Mouse (Mus musculus): ENCODE results near the gene Tex47.

- TF ChIP-seq CTCF (IDR thresholded peaks at IDR 0.05; ENCODE audit: control insufficient read depth, insufficient read depth, insufficient read length) (no peak), FOSL1 (IDR thresholded peaks at IDR 0.05; ENCODE audit: insufficient read depth, low read length, poor library complexity, severe bottlenecking) (no peak), USF1 (IDR thresholded peaks at IDR 0.05; ENCODE audit: low read depth) (no peak), CEBPB (IDR thresholded peaks at IDR 0.05; ENCODE audit: low read depth) (no peak), MYOD1 (IDR thresholded peaks at IDR 0.05; ENCODE audit: control insufficient read depth, insufficient read length, low read depth) (no peak)
Observed at GRCm38 (mm10) chr5:7276659-7277455, 27.1 kb upstream of the Tex47 start.
